7 mouse cellular contexts compared by ENCODE assay signal in the genomic region with DNA sequence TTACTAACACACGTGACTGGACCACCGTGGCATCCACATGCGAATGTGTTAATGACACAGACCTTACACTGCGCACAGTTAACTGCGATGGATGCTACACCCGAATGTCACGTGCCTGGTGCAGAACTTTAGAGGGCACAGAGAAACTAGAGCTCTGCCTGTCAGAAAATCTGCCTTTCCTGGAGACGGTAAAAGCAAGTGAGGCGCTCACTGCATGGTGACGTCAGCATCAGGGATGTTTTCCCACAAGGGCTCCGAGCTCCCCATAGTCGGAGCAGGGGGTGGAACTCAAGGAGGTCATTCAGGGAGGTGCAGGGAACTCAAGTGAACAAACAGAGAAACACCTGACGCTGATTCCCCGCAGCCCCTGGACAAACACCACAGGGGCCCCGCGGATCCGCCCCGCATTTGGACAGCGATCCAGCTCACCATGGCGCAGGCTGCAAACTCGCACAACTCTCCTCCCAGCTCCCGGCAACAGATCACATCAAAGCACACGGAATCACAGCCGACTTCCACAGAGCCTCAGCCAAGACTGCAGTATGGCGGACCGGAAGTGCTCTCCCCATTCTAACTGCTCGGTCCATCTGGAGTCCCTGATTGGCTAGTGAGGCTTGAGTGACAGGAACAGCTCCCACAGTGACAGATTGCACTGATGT. TPM values are rescaled to one million over a fixed set of nuclear protein-coding genes. Genes with fewer than 3 reads are reported as not detected.
DNase-seq lines count a peak whose midpoint lies in the region; ATAC-seq lines count a peak whose summit lies in the region.

A gene (minus strand): TSS at position 539 of the 659 bp plus-strand sequence.

- peaks cover 27% of the 10 kb centered on the region for H3K36me3 ChIP-seq in embryonic facial prominence, embryonic 13.5 days
- peaks cover 17% of the 10 kb centered on the region for H3K36me3 ChIP-seq in limb, embryonic 12.5 days
- peaks cover 6% of the 10 kb centered on the region; the same call in 1 of the 2 replicates for H3K36me3 ChIP-seq in midbrain, embryonic 14.5 days (ENCODE audit: control insufficient read depth, insufficient read depth, low read length)

- DNase-seq in adrenal gland, postnatal 36 days, result peak; percentile 81 to 85
- peak; percentile 83 for DNase-seq in heart, adult 8-10 months (ENCODE audit: low spot score)
- peak; percentile 84 to 85 for DNase-seq in kidney, adult 8-10 months
- peak; percentile 93 for DNase-seq in midbrain, embryonic 14.5 days
- peak; percentile 31 for DNase-seq in spleen, adult 12 weeks (ENCODE audit: low spot score)

- peak within 1 kb of the TSS; percentile 71 for H3K4me3 ChIP-seq in embryonic facial prominence, embryonic 13.5 days
- peak within 1 kb of the TSS; percentile 72 for H3K4me3 ChIP-seq in limb, embryonic 12.5 days (replicated peaks)
- peak within 1 kb of the TSS; percentile 86 for H3K4me3 ChIP-seq in midbrain, embryonic 14.5 days (replicated peaks; ENCODE audit: low read depth, low read length)

- peak within 1 kb of the TSS; percentile 85 for H3K27ac ChIP-seq in embryonic facial prominence, embryonic 13.5 days
- H3K27ac ChIP-seq in limb, embryonic 12.5 days, result peak within 1 kb of the TSS; percentile 83
- H3K27ac ChIP-seq in midbrain, embryonic 14.5 days (replicated peaks; ENCODE audit: low read depth, low read length), result peak within 1 kb of the TSS; percentile 86

- WGBS in embryonic facial prominence, embryonic 13.5 days, result 3% methylated on average over 27 of the region's 27 CpGs
- 6% methylated on average over 27 of the region's 27 CpGs for WGBS in limb, embryonic 12.5 days
- 2% methylated on average over 27 of the region's 27 CpGs for WGBS in midbrain, embryonic 14.5 days

- peak within 1 kb of the TSS; percentile 84 for H3K9ac ChIP-seq in embryonic facial prominence, embryonic 13.5 days
- peak within 1 kb of the TSS; percentile 74 for H3K9ac ChIP-seq in limb, embryonic 12.5 days (replicated peaks)
- H3K9ac ChIP-seq in midbrain, embryonic 14.5 days (replicated peaks; ENCODE audit: low read length), result peak within 1 kb of the TSS; percentile 84

- peak; percentile 95 for ATAC-seq in embryonic facial prominence, embryonic 13.5 days (ENCODE audit: insufficient number of reproducible peaks, insufficient read depth, low FRiP score, low TSS enrichment, low read depth)
- peak; percentile 99 for ATAC-seq in limb, embryonic 12.5 days (ENCODE audit: insufficient number of reproducible peaks, insufficient read depth, low FRiP score, low TSS enrichment, low read depth)
- ATAC-seq in midbrain, embryonic 14.5 days (ENCODE audit: low FRiP score, low TSS enrichment), result peak; percentile 100

- peaks cover 19% of the 10 kb centered on the region for H3K9me3 ChIP-seq in embryonic facial prominence, embryonic 13.5 days
- peaks cover 20% of the 10 kb centered on the region for H3K9me3 ChIP-seq in limb, embryonic 12.5 days
- peaks cover 23% of the 10 kb centered on the region for H3K9me3 ChIP-seq in midbrain, embryonic 14.5 days (ENCODE audit: control insufficient read depth, low read length)

- H3K27me3 ChIP-seq in embryonic facial prominence, embryonic 13.5 days, result no peaks in the 10 kb centered on the region
- H3K27me3 ChIP-seq in limb, embryonic 12.5 days, result no peaks in the 10 kb centered on the region
- H3K27me3 ChIP-seq in midbrain, embryonic 14.5 days (ENCODE audit: control insufficient read depth, insufficient read depth, low read length), result no peaks in the 10 kb centered on the region

- H3K4me2 ChIP-seq in embryonic facial prominence, embryonic 13.5 days, result peak within 1 kb of the TSS; percentile 68
- peak within 1 kb of the TSS; percentile 72 for H3K4me2 ChIP-seq in limb, embryonic 12.5 days
- peak within 1 kb of the TSS; percentile 64 for H3K4me2 ChIP-seq in midbrain, embryonic 14.5 days (ENCODE audit: low read length)

- peaks cover 10% of the 10 kb centered on the region for H3K4me1 ChIP-seq in embryonic facial prominence, embryonic 13.5 days
- peaks cover 14% of the 10 kb centered on the region for H3K4me1 ChIP-seq in limb, embryonic 12.5 days (replicated peaks)
- H3K4me1 ChIP-seq in midbrain, embryonic 14.5 days (ENCODE audit: control insufficient read depth, insufficient read depth, low read length), result peaks cover 8% of the 10 kb centered on the region

RNA-seq across cellular contexts. Expression of the gene that starts here (rescaled TPM):
- 1 to 10 TPM; 5.2 to 5.7 TPM for total RNA-seq in adrenal gland, postnatal 36 days (2021)
- polyA plus RNA-seq in embryonic facial prominence, embryonic 13.5 days (2015; fragmentation: Nextera tagmentation; extraction: Ambion mirVana), result 17.0 and 23.4 TPM in 2 replicates
- total RNA-seq in heart, adult 8-10 months (2022), result 1 to 10 TPM; 4.4 to 6.1 (median 5.6) TPM
- polyA plus RNA-seq in limb, embryonic 12.5 days (2016; fragmentation: Nextera tagmentation; extraction: Ambion mirVana), result 16.7 and 16.8 TPM in 2 replicates
- 26.5 and 29.8 TPM in 2 replicates for polyA plus RNA-seq in midbrain, embryonic 14.5 days (2014; fragmentation: Nextera tagmentation; extraction: Ambion mirVana)

Comparison
In these comparisons a context has a peak if more than half of its experiments do, and no peak if none do; other contexts are left out.
1. Peak in every context shown above with its lines: DNase-seq, ATAC-seq, H3K4me3 ChIP-seq and H3K27ac ChIP-seq.
2. DNase-seq: peak in every context shown above with its lines; median percentile 93 in midbrain, embryonic 14.5 days; 84 in kidney, adult 8-10 months; 83 in adrenal gland, postnatal 36 days; 83 in heart, adult 8-10 months; 31 in spleen, adult 12 weeks.